Mouse (Mus musculus) liver, embryonic 14.5 days (tissue): ENCODE measurements around the gene Tex50. TPM values are rescaled to one million over a fixed set of nuclear protein-coding genes. Genes with fewer than 3 reads are reported as not detected.
A peak's percentile ranks its signal among the peaks of the same experiment; 100 is the strongest.

Experiments
- ATAC-seq: fragments of 200-750 bp; cut with Nextera tagmentation; 2 replicates; pipeline ENCODE4 v1.8.0; 2017; ENCODE audit warnings: moderate number of reproducible peaks, mild to moderate bottlenecking, moderate library complexity; ENCODE audit not compliant: insufficient read depth
- DNase-seq, 3 experiments: peaks; one replicate each; pipeline ENCODE4 v3.0.0-alpha.2; 2012 to 2013; ENCODE audit warnings: low read depth in 3 of 3, low spot score in 3 of 3
- H3K27ac ChIP-seq: fragments of 300-500 bp; sonication (generic); 2 replicates; pipeline ENCODE4 v1.5.1; 2014; ENCODE audit warnings: moderate library complexity, mild to moderate bottlenecking, control low read depth, inconsistent platforms
- H3K27me3 ChIP-seq: fragments of 300-500 bp; sonication (generic); 2 replicates; pipeline ENCODE4 v1.6.1; 2014; ENCODE audit warnings: mild to moderate bottlenecking, low read length, moderate library complexity; ENCODE audit not compliant: control insufficient read depth, insufficient read depth
- H3K36me3 ChIP-seq: fragments of 300-500 bp; sonication (generic); replicated peaks from 2 replicates; pipeline ENCODE4 v1.6.1; 2014; ENCODE audit warnings: low read depth; ENCODE audit not compliant: control insufficient read depth, insufficient read depth
- H3K4me1 ChIP-seq, 2 experiments: fragments of 200-500 bp in 1 of 2; fragments of 300-500 bp in 1 of 2; sonication (generic) in 1 of 2; replicated peaks; 2 replicates each; pipeline ENCODE4 v1.6.1; 2012 to 2014; ENCODE audit warnings: antibody characterized with exemption in 1 of 2, inconsistent platforms in 1 of 2, low read length in 1 of 2; ENCODE audit not compliant: control insufficient read depth in 2 of 2, insufficient read depth in 2 of 2
- H3K4me2 ChIP-seq: fragments of 300-500 bp; sonication (generic); 2 replicates; pipeline ENCODE4 v1.6.1; 2014; ENCODE audit warnings: low read depth, mild to moderate bottlenecking, control low read depth, moderate library complexity
- H3K4me3 ChIP-seq, 2 experiments: fragments of 200-500 bp in 1 of 2; fragments of 300-500 bp in 1 of 2; sonication (generic) in 1 of 2; 2 replicates each; pipeline ENCODE4 v1.5.1; 2012 to 2014; ENCODE audit warnings: low read depth in 2 of 2, low read length in 2 of 2, mild to moderate bottlenecking in 2 of 2, control low read depth in 1 of 2, inconsistent platforms in 1 of 2, moderate library complexity in 1 of 2; ENCODE audit not compliant: insufficient read depth in 1 of 2
- H3K9ac ChIP-seq: fragments of 300-500 bp; sonication (generic); replicated peaks from 2 replicates; pipeline ENCODE4 v1.6.1; 2014; ENCODE audit warnings: mild to moderate bottlenecking, control low read depth, moderate library complexity
- H3K9me3 ChIP-seq: fragments of 300-500 bp; sonication (generic); 2 replicates; pipeline ENCODE4 v1.6.1; 2016; ENCODE audit warnings: low read length, mixed read lengths; ENCODE audit not compliant: control insufficient read depth
- CTCF ChIP-seq: IDR thresholded peaks from 2 replicates; pipeline ENCODE4 v1.5.1; 2016; ENCODE audit warnings: antibody characterized with exemption, low read depth, control low read depth
- EP300 ChIP-seq: IDR thresholded peaks from 2 replicates; pipeline ENCODE4 v1.6.1; 2016; ENCODE audit warnings: antibody characterized with exemption, low read depth
- WGBS: fragments of 180-500 bp; shearing (Covaris S2); extraction: QIAGEN DNeasy Blood & Tissue Kit; methylation state at CpG from one replicate; pipeline ENCODE4 v1.1.7; 2014; ENCODE audit not compliant: insufficient replicate concordance; 5-methylcytosine and 5-hydroxymethylcytosine counted together
- polyA plus RNA-seq, 2 experiments: library from polyadenylated mRNA; depleted of rRNA in 1 of 2; stranded (reverse) in 1 of 2; unstranded in 1 of 2; fragments of >200 nt; fragmentation: Nextera tagmentation in 1 of 2; extraction: Ambion mirVana in 1 of 2; gene quantifications; 2 replicates each; pipeline versions ENCODE4 v1.2.1 to v1.2.3; 2012 to 2014

Tex50 gene
- polyA plus RNA-seq, 2 experiments, result not detected

DNA sequence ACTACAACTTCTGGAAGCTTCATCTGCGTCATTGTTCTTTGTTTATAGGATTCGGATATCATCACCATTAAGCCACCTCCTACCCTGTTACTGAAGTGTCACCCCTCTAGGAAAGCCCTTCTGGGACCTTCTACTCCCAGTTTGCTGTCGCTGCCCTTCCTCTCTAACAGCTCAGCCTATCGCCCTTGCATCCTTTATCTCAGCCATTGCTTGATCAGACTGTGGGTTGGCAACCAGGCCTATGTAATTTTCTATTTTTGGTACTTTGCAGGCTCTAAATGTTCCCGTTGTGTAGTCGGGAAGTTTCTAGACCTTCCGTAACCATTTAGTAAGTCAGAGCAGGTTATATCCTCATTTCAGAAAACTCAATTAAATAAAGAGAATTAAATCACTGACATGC lies 15.9 kb downstream of the Tex50 start:
- no peak for TF ChIP-seq CTCF
- H3K36me3 ChIP-seq, result no peaks in the 10 kb centered on the region
- H3K27me3 ChIP-seq, result peaks cover 4% of the 10 kb centered on the region; the same call in 1 of the 2 replicates
- ATAC-seq, result no peak
- H3K27ac ChIP-seq, result no peak overlapping the region
- H3K9me3 ChIP-seq, result no peaks in the 10 kb centered on the region
- H3K4me2 ChIP-seq, result no peak overlapping the region
- H3K9ac ChIP-seq, result no peak overlapping the region
- H3K4me1 ChIP-seq, result no peaks in the 10 kb centered on the region
- no peak for DNase-seq
- WGBS, result 71% methylated on average over 7 of the region's 7 CpGs
- H3K4me3 ChIP-seq, result no peak overlapping the region

DNA sequence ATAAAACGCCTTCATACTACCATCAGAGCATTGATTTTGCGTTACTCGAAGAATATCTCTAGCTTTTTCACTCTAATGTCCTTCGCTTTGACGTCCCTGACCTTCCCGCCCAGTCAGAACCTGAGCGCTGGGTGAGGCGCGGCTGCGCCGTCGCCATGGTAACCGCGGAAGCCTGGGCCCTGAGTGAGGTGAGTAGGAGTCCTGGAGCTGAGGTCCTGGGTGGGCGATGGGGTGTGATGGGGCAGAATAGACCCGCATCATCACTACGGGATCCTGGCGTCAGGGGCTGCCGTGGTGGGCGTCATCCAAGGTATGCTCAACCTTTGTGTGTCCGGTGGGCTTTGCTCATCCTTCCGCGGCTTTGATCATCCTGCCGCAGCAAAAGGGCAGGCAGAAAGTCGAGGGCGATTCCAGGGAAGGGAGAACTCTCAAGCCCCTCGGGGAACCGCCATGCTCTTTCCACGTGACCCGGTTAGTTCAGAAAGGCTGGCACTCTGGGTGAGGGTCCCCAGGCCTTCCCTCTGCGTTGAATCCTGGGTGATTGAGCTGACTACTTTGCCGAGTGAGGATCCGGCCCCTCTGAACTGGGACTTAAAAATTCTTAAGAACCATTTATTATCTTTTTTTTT lies 16.5 kb downstream of the Tex50 start, which contains the start of gene Ankrd45:
Gene Ankrd45, plus strand, starts transcription at position 161 of the 629 bp plus-strand sequence.
- H3K27me3 ChIP-seq, result peaks cover 4% of the 10 kb centered on the region; the same call in 1 of the 2 replicates
- H3K9ac ChIP-seq, result no peak within 1 kb of the TSS
- no peak within 1 kb of the TSS for H3K27ac ChIP-seq
- 12% methylated on average over 33 of the region's 33 CpGs for WGBS
- no peaks in the 10 kb centered on the region for H3K36me3 ChIP-seq
- no peak for TF ChIP-seq EP300
- no peak for ATAC-seq
- no peaks in the 10 kb centered on the region for H3K4me1 ChIP-seq
- peak within 1 kb of the TSS; percentile 44 for H3K4me2 ChIP-seq
- peak in 1 of 3 experiments; percentile 7 for DNase-seq
- H3K9me3 ChIP-seq, result no peaks in the 10 kb centered on the region
- no peak within 1 kb of the TSS for H3K4me3 ChIP-seq

DNA sequence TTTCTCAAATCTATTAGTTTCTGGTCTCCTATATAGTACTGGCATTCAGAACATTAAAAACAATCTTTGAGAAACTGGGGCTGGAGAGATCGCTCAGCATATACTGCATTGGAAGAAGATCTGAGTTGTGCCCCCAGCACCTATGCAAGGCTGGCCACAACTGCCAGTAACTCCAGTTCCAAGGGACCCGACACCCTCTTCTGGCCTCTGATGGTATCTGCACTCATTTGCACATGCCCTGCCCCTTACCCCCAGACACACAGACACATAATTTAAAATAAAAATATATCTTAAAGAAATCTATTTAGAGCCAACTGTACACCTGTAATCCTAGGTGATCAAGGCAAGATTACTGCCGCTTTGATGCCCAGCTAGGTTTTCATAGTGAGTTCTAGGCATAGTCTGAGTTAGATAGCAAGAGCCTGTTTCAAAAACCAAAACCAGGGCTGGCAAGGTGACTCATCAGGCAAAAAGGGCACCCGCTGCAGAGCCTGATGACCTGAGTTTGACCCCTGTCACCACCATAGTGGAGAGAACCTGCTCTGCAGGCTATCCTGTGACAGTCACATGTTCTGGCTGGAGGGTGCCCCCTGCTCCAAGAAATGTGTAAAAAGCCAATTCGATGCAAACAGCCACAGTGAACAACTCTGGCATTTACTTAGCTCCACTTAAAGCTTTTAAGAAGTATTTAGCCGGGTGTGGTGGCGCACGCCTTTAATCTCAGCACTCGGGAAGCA lies 18.9 kb downstream of the Tex50 start:
- H3K36me3 ChIP-seq, result no peaks in the 10 kb centered on the region
- DNase-seq (no peak), ATAC-seq (no peak)
- H3K9me3 ChIP-seq, result no peaks in the 10 kb centered on the region
- H3K27ac ChIP-seq, result no peak overlapping the region
- H3K27me3 ChIP-seq, result peaks cover 4% of the 10 kb centered on the region; the same call in 1 of the 2 replicates
- no peak overlapping the region for H3K4me3 ChIP-seq
- WGBS, result 61% methylated on average over 9 of the region's 9 CpGs
- H3K9ac ChIP-seq, result no peak overlapping the region
- no peak overlapping the region for H3K4me2 ChIP-seq
- TF ChIP-seq CTCF (peak; percentile 42; the same call in 1 of the 2 replicates), EP300 (no peak)
- no peaks in the 10 kb centered on the region for H3K4me1 ChIP-seq

DNA sequence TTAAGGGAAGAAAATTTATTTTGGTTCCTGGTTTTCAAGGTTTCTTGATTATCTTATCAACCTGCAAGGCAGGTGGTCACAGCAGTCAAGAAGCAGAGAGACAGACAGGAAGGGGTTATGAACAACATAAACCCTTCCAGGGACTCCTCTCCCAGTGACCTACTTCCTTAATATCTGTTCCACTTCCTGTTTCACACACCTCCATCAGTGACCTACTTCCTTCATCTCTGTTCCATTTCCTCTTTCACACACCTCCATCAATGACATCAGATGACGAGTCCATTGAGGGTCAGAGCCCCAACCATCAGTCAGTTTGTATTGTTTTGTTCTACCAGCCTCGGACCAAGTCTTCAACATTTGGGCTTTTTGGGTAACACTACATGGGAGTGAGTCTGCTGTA lies 19.6 kb downstream of the Tex50 start:
- Histone ChIP-seq H3K27me3 (peaks cover 4% of the 10 kb centered on the region; the same call in 1 of the 2 replicates), H3K4me2 (no peak overlapping the region), H3K9me3 (no peaks in the 10 kb centered on the region), H3K9ac (no peak overlapping the region), H3K4me3 (no peak overlapping the region), H3K27ac (no peak overlapping the region), H3K4me1 (no peaks in the 10 kb centered on the region), H3K36me3 (no peaks in the 10 kb centered on the region)
- ATAC-seq (peak; percentile 28; the same call in 1 of the 2 replicates), DNase-seq (no peak)
- WGBS, result 54% methylated on average over 2 of the region's 2 CpGs
- no peak for TF ChIP-seq EP300
- no peak for TF ChIP-seq CTCF
